Mouse (Mus musculus) forebrain, embryonic 14.5 days (tissue): ENCODE results near the gene Ctsll3. TPM values are rescaled to one million over a fixed set of nuclear protein-coding genes. Genes with fewer than 3 reads are reported as not detected.

Source experiments
- ATAC-seq: fragments of 200-750 bp; cut with Nextera tagmentation; 2 replicates; pipeline ENCODE4 v1.8.0; 2017; ENCODE audit warnings: mild to moderate bottlenecking, moderate library complexity
- DNase-seq: peaks from one replicate; pipeline ENCODE4 v3.0.0-alpha.2; 2015; ENCODE audit warnings: low spot score
- H3K27ac ChIP-seq: fragments of 300-500 bp; sonication (generic); 2 replicates; pipeline ENCODE4 v1.5.1; 2014; ENCODE audit warnings: low read depth, mild to moderate bottlenecking, control low read depth, low read length, moderate library complexity
- H3K27me3 ChIP-seq: fragments of 300-500 bp; sonication (generic); replicated peaks from 2 replicates; pipeline ENCODE4 v1.6.1; 2014; ENCODE audit warnings: low read length, control low read depth, mixed read lengths; ENCODE audit not compliant: control insufficient read depth, insufficient read depth
- H3K36me3 ChIP-seq: fragments of 300-500 bp; sonication (generic); 2 replicates; pipeline ENCODE4 v1.6.1; 2014; ENCODE audit warnings: low read length, control low read depth; ENCODE audit not compliant: control insufficient read depth, insufficient read depth
- H3K4me1 ChIP-seq: fragments of 300-500 bp; sonication (generic); 2 replicates; pipeline ENCODE4 v1.6.1; 2014; ENCODE audit warnings: antibody characterized with exemption, low read length, control low read depth; ENCODE audit not compliant: control insufficient read depth, insufficient read depth
- H3K4me2 ChIP-seq: fragments of 300-500 bp; sonication (generic); 2 replicates; pipeline ENCODE4 v1.6.1; 2014; ENCODE audit warnings: mild to moderate bottlenecking, control low read depth, low read length
- H3K4me3 ChIP-seq: fragments of 300-500 bp; sonication (generic); 2 replicates; pipeline ENCODE4 v1.5.1; 2014; ENCODE audit warnings: low read depth, low read length, control low read depth
- H3K9ac ChIP-seq: fragments of 300-500 bp; sonication (generic); 2 replicates; pipeline ENCODE4 v1.6.1; 2014; ENCODE audit warnings: mild to moderate bottlenecking, low read length, control low read depth, moderate library complexity
- H3K9me3 ChIP-seq: fragments of 300-500 bp; sonication (generic); replicated peaks from 2 replicates; pipeline ENCODE4 v1.6.1; 2016; ENCODE audit warnings: low read length, control low read depth, mixed read lengths; ENCODE audit not compliant: control insufficient read depth
- WGBS: fragments of 180-500 bp; shearing (Covaris S2); extraction: QIAGEN DNeasy Blood & Tissue Kit; methylation state at CpG from one replicate; pipeline ENCODE4 v1.1.7; 2014; 5-methylcytosine and 5-hydroxymethylcytosine counted together
- polyA plus RNA-seq: library from polyadenylated mRNA; unstranded; fragments of >200 nt; fragmentation: Nextera tagmentation; extraction: Ambion mirVana; gene quantifications from 2 replicates; pipeline ENCODE4 v1.2.1, GENCODE M21; 2014

Gene Ctsll3
- polyA plus RNA-seq, 1 experiment from 2014 or later = not detected

DNA sequence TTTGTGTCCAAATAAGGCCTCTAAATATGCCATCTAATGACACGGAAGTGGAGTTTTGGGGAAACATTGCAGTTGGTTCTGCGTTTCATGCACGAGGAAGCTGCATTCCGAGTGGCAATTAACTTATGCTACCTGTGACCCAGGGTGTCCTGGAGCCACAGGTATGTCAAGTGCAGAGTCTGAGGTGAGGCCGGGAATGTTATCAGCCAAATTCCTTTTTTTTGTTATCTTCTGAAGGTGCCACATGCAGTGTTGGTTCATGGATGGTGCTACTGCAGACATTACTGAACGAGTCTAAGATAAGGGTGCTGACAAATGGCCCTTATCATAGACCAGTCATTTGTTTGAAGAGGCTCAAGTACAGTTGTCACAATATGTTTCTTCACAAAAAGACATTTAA, 10.1 kb upstream of the Ctsll3 start:
- no peak for ATAC-seq
- no peak overlapping the region for H3K9ac ChIP-seq
- H3K27me3 ChIP-seq = no peaks in the 10 kb centered on the region
- H3K4me3 ChIP-seq = no peak overlapping the region
- WGBS = 86% methylated on average over 6 of the region's 6 CpGs
- DNase-seq = no peak
- no peak overlapping the region for H3K27ac ChIP-seq
- no peaks in the 10 kb centered on the region for H3K36me3 ChIP-seq
- H3K4me1 ChIP-seq = no peaks in the 10 kb centered on the region
- no peak overlapping the region for H3K4me2 ChIP-seq
- H3K9me3 ChIP-seq = no peaks in the 10 kb centered on the region

DNA sequence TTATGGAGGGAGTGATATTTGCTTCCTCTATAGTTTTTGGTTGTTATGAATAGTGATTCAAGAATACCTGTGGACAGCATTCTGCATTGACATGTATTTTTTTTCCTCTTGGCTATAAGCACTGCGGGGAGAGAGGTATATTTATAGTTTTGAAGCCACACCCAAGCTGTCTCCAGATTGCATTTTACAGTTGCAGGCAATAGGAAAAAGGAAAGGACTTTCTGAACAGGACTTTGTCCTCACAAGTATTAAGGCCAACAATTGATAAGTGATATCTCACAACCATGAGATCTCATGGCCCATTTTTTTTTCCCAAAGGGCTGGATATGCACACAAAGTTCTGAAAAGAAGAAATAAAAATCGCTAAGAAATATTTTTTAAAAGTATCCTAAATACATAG, 7.0 kb upstream of the Ctsll3 start:
- Histone ChIP-seq H3K27me3 (no peaks in the 10 kb centered on the region), H3K27ac (no peak overlapping the region), H3K36me3 (no peaks in the 10 kb centered on the region), H3K4me3 (no peak overlapping the region), H3K9ac (no peak overlapping the region), H3K4me2 (no peak overlapping the region), H3K9me3 (no peaks in the 10 kb centered on the region), H3K4me1 (no peaks in the 10 kb centered on the region)
- ATAC-seq (no peak), DNase-seq (no peak)
- 86% methylated on average over 2 of the region's 2 CpGs for WGBS

DNA sequence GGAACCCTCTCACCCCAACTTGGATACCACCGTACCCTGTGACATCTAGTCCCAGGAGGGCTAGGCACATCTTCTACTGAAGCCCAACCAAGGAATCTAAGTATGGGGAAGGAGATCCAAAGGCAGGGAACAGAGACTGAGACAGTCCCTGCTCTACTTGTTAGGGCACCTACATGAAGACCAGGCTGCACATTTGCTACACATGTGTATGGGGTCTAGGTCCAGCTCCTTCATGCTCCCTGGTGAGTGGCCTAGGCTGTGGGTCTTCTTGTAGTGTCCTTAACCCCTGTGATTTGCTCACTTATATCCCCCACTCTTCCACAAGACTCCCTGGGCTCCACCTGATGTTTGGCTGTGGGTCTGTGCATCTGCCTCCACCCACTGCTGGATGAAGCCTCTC, 13.2 kb downstream of the Ctsll3 start:
- no peak overlapping the region for H3K4me3 ChIP-seq
- 70% methylated on average over 1 of the region's 1 CpGs for WGBS
- no peaks in the 10 kb centered on the region for H3K4me1 ChIP-seq
- H3K27ac ChIP-seq = no peak overlapping the region
- DNase-seq (no peak), ATAC-seq (no peak)
- no peaks in the 10 kb centered on the region for H3K9me3 ChIP-seq
- H3K9ac ChIP-seq = no peak overlapping the region
- H3K27me3 ChIP-seq = no peaks in the 10 kb centered on the region
- H3K4me2 ChIP-seq = no peak overlapping the region
- no peaks in the 10 kb centered on the region for H3K36me3 ChIP-seq

DNA sequence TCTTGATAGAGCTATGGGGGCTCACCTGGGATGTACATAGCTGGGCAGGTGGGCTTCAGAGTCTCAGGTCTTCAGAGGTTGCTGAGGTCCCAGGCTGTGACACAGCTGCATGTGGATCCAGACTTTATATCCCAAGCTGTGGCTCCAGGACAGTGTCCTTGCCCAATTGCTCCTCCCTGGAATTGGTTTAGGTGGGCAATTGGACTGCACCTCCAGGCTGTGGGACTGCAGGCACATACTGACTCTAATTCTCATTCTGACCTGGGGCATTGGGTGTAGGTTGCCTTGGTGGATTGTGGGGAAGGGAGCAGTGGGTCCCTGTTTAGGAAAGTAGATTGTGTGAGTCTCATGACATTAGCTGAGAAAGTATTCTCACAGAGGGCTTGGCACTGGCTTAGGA, 16.4 kb downstream of the Ctsll3 start, which contains the start of gene BC051665:
Gene BC051665, minus strand, starts transcription at position 101 of the 400 bp plus-strand sequence.
- Histone ChIP-seq H3K9me3 (no peaks in the 10 kb centered on the region), H3K4me3 (no peak within 1 kb of the TSS), H3K9ac (no peak within 1 kb of the TSS), H3K27me3 (no peaks in the 10 kb centered on the region), H3K36me3 (no peaks in the 10 kb centered on the region), H3K4me2 (no peak within 1 kb of the TSS), H3K4me1 (no peaks in the 10 kb centered on the region), H3K27ac (no peak within 1 kb of the TSS)
- ATAC-seq = no peak
- DNase-seq = no peak

DNA sequence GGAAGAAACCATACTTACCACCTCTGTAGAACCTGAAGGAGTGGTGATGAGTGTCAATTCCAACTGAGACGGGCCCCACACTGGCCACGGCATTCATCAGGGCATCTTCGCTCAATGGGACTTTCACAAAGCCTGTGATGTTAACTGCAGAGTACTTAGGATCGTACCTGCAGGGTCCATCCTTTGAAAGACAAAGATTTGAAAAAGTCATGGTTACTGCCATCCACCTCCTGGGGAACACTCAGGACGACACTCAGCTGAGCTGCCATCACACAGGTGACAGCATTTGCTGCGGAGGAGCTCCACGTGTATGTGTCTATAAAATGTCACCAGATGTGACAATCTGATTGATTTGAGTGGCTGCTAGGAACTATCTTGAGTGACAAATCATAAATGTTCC, 19.3 kb downstream of the Ctsll3 start:
- no peaks in the 10 kb centered on the region for H3K4me1 ChIP-seq
- H3K27ac ChIP-seq = no peak overlapping the region
- H3K9me3 ChIP-seq = no peaks in the 10 kb centered on the region
- 84% methylated on average over 7 of the region's 7 CpGs for WGBS
- ATAC-seq (no peak), DNase-seq (no peak)
- no peak overlapping the region for H3K9ac ChIP-seq
- no peaks in the 10 kb centered on the region for H3K36me3 ChIP-seq
- H3K4me3 ChIP-seq = no peak overlapping the region
- H3K4me2 ChIP-seq = no peak overlapping the region
- H3K27me3 ChIP-seq = no peaks in the 10 kb centered on the region

DNA sequence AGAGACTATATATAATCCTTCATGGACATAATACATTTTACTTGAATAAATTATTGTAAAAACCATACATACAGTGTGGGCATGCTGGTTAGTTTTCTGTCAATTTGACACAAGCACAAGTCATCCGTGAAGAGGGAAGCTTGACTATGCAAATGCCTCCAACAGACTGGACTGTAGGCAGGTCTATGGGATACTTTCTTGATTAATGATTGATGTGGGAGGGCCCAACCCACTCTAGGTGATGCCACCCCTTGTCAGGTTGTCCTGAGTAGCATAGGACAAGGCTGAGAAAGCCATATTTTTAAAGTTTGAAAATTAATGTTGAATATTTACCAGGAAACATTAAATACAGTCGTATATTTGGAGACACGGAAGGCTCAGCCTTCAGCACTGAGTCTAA, 22.1 kb downstream of the Ctsll3 start:
- Histone ChIP-seq H3K9ac (no peak overlapping the region), H3K27ac (no peak overlapping the region), H3K4me1 (no peaks in the 10 kb centered on the region), H3K27me3 (no peaks in the 10 kb centered on the region), H3K4me2 (no peak overlapping the region), H3K4me3 (no peak overlapping the region), H3K9me3 (no peaks in the 10 kb centered on the region), H3K36me3 (no peaks in the 10 kb centered on the region)
- 91% methylated on average over 3 of the region's 3 CpGs for WGBS
- no peak for ATAC-seq
- no peak for DNase-seq

DNA sequence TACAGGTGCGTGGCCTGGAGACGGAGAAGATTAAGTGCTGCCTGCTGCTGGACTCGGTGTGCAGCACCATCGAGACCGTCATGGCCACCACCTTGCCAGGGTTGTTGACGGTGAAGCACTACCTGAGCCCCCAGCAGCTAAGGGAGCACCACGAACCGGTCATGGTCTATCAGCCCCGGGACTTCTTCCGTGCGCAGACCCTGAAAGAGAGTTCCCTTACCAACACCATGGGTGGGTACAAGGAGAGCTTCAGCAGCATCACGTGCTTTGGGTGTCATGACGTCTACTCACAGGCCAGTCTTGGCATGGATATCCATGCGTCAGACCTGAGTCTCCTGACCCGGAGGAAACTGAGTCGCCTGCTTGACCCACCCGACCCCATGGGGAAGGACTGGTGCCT, 41.5 kb downstream of the Ctsll3 start:
- H3K9me3 ChIP-seq = no peaks in the 10 kb centered on the region
- H3K36me3 ChIP-seq = peaks cover 66% of the 10 kb centered on the region
- ATAC-seq = no peak

DNA sequence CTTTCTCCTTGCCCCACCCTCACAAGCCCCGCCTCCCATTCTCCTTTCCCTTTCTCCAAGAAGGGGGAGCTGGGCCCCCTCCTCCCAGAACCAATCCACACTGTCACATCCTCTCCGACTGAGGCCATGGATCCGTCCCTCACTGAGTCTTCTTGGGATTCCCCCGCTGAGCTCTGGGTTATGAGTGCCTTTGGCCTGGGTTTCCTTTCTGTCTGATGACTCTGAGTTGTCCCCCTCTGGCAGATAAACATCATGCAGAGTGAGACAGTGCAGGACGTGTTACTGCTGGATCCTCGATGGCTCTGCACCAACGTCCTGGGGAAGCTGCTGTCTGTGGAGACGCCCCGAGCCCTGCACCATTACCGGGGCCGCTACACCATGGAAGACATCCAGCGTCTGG, 42.3 kb downstream of the Ctsll3 start:
- Histone ChIP-seq H3K4me3 (no peak overlapping the region), H3K27ac (no peak overlapping the region), H3K9ac (no peak overlapping the region), H3K4me1 (no peaks in the 10 kb centered on the region), H3K27me3 (no peaks in the 10 kb centered on the region), H3K4me2 (no peak overlapping the region), H3K36me3 (peaks cover 73% of the 10 kb centered on the region), H3K9me3 (no peaks in the 10 kb centered on the region)
- 94% methylated on average over 12 of the region's 12 CpGs for WGBS
- DNase-seq (no peak), ATAC-seq (no peak; the same call in 1 of the 2 replicates)

More for the DNA sequence above, 41.5 kb downstream of the Ctsll3 start:
- no peak for DNase-seq
- Histone ChIP-seq H3K27me3 (no peaks in the 10 kb centered on the region), H3K9ac (no peak overlapping the region), H3K4me1 (no peaks in the 10 kb centered on the region), H3K4me3 (no peak overlapping the region), H3K27ac (no peak overlapping the region), H3K4me2 (no peak overlapping the region)
- WGBS = 98% methylated on average over 17 of the region's 17 CpGs

DNA sequence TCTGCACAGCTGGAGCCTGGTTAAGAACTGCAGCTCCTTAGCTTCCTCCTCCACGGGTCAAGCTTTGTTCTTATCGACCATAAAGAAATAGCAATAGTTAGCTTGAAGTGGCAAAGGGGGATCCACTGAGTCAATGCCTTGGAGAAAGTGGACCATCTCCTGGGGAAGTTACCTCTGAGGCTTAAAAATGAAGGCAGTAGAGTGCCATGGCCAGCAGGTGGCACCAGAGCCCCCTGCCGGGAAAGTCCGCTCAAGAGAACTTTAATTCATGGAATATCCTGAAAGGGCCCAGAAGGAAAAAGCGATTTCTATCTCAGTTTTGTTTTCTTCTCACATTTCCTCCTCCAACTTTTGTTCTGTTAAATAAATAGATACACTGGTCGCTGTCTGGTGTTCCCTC, 43.5 kb downstream of the Ctsll3 start:
- Histone ChIP-seq H3K9ac (no peak overlapping the region), H3K4me1 (no peaks in the 10 kb centered on the region), H3K27ac (no peak overlapping the region), H3K4me3 (no peak overlapping the region), H3K9me3 (no peaks in the 10 kb centered on the region), H3K36me3 (peaks cover 80% of the 10 kb centered on the region), H3K4me2 (no peak overlapping the region), H3K27me3 (no peaks in the 10 kb centered on the region)
- 40% methylated on average over 6 of the region's 6 CpGs for WGBS
- DNase-seq (peak; percentile 62), ATAC-seq (no peak)
